Comparison of ENCODE assay signal across 8 mouse cellular contexts in genomic region chr11:98400161-98400726, GRCm38 (mm10). TPM values are rescaled to one million over a fixed set of nuclear protein-coding genes. Genes with fewer than 3 reads are reported as not detected.
DNase-seq lines count a peak whose midpoint lies in the region; ATAC-seq and TF ChIP-seq lines count a peak whose summit lies in the region.

Pgap3 (minus strand) TSS chr11:98400490.

- under 1% methylated on average over 40 of the region's 40 CpGs for WGBS in hindbrain, postnatal 0 days

- intact Hi-C loops in gastrocnemius, adult 2 months (cut with DNase I), result loop anchor here (2.0 kb wide), 1 partner anchor 39 kb away; the partner anchor contains the start of gene Mien1

- H3K4me3 ChIP-seq in gastrocnemius, adult 2 months, result peak within 1 kb of the TSS; percentile 89
- H3K4me3 ChIP-seq in hindbrain, postnatal 0 days (ENCODE audit: low read length), result peak within 1 kb of the TSS; percentile 54
- H3K4me3 ChIP-seq in megakaryocyte, embryonic 14.5 days (replicated peaks), result peak within 1 kb of the TSS; percentile 96

- no peaks in the 10 kb centered on the region for H3K36me3 ChIP-seq in hindbrain, postnatal 0 days (ENCODE audit: insufficient read depth, low read length)
- H3K36me3 ChIP-seq in megakaryocyte, embryonic 14.5 days (replicated peaks; ENCODE audit: low read length), result no peaks in the 10 kb centered on the region

- H3K9ac ChIP-seq in hindbrain, postnatal 0 days (replicated peaks; ENCODE audit: low read length), result peak within 1 kb of the TSS; percentile 70

- ATAC-seq in hindbrain, postnatal 0 days, result peak; percentile 96

- H3K4me1 ChIP-seq in hindbrain, postnatal 0 days (ENCODE audit: insufficient read depth, low read length), result peaks cover 10% of the 10 kb centered on the region
- peaks cover 20% of the 10 kb centered on the region for H3K4me1 ChIP-seq in megakaryocyte, embryonic 14.5 days

- no peak for TF ChIP-seq CTCF in gastrocnemius, adult 2 months (IDR thresholded peaks at IDR 0.05)
- no peak for TF ChIP-seq CTCF in hindbrain, postnatal 0 days (IDR thresholded peaks at IDR 0.05; ENCODE audit: low read depth)

- no peaks in the 10 kb centered on the region; the same call in 1 of the 2 replicates for H3K27me3 ChIP-seq in hindbrain, postnatal 0 days (ENCODE audit: insufficient read depth, low read length)
- H3K27me3 ChIP-seq in megakaryocyte, embryonic 14.5 days (replicated peaks), result peaks cover 24% of the 10 kb centered on the region

- peak within 1 kb of the TSS; percentile 83 for H3K4me2 ChIP-seq in hindbrain, postnatal 0 days (ENCODE audit: low read depth, low read length)

- peak; percentile 91 for DNase-seq in WW6 (ENCODE audit: low read depth, low spot score)
- DNase-seq in cerebellum, postnatal 4 days (ENCODE audit: low spot score in 2 of 2), result peak; percentile 74 to 87
- peak; percentile 91 for DNase-seq in gastrocnemius, adult 2 months
- peak; percentile 95 for DNase-seq in hindbrain, postnatal 0 days (ENCODE audit: low spot score)
- DNase-seq in left cerebral cortex, adult 8-10 months (ENCODE audit: low spot score in 2 of 2), result peak; percentile 82 to 91
- peak; percentile 94 for DNase-seq in right cerebral cortex, postnatal 10 days (ENCODE audit: low spot score in 2 of 2)
- peak; percentile 72 for DNase-seq in urinary bladder, postnatal 25 days (ENCODE audit: low spot score)

- no peaks in the 10 kb centered on the region for H3K9me3 ChIP-seq in hindbrain, postnatal 0 days (ENCODE audit: low read length)
- no peaks in the 10 kb centered on the region for H3K9me3 ChIP-seq in megakaryocyte, embryonic 14.5 days

- H3K27ac ChIP-seq in gastrocnemius, adult 2 months, result peak within 1 kb of the TSS; percentile 99
- peak within 1 kb of the TSS; percentile 95 for H3K27ac ChIP-seq in hindbrain, postnatal 0 days

RNA-seq across cellular contexts. Expression of gene Pgap3, which starts in this region (rescaled TPM):
- total RNA-seq in gastrocnemius, adult 2 months (2021), result 1 to 10 TPM; 2.2 to 3.0 TPM
- total RNA-seq in hindbrain, postnatal 0 days (2014; rRNA removed), result 10.6 and 12.0 TPM in 2 replicates
- polyA plus RNA-seq in hindbrain, postnatal 0 days (2015; fragmentation: Nextera tagmentation; extraction: Ambion mirVana), result 7.8 and 9.2 TPM in 2 replicates
- 10 to 100 TPM in 2 of 4 experiments, 1 to 10 TPM in 2; 8.5 to 11.1 (median 9.9) TPM for total RNA-seq in left cerebral cortex, adult 8-10 months (2022)
- polyA plus RNA-seq in megakaryocyte, embryonic 14.5 days (2012; ENCODE audit: insufficient read depth, low replicate concordance), result 8.5 and 10.4 TPM in 2 replicates

Comparison
In these comparisons a context has a peak if more than half of its experiments do, and no peak if none do; other contexts are left out.
1. Peak in every context shown above with its lines: DNase-seq, ATAC-seq, H3K4me3 ChIP-seq and H3K27ac ChIP-seq.